Mouse (Mus musculus) forebrain, embryonic 10.5 days (tissue): ENCODE results near the gene Mogs. TPM values are rescaled to one million over a fixed set of nuclear protein-coding genes. Genes with fewer than 3 reads are reported as not detected.

Source experiments
- DNase-seq: peaks from one replicate; pipeline ENCODE4 v3.0.0-alpha.2; 2017; ENCODE audit warnings: low spot score; ENCODE audit errors: extremely low spot score
- H3K27ac ChIP-seq: fragments of 300-500 bp; sonication (generic); 2 replicates; pipeline ENCODE4 v1.5.1; 2016; ENCODE audit warnings: mild to moderate bottlenecking
- H3K27me3 ChIP-seq: fragments of 300-500 bp; sonication (generic); 2 replicates; pipeline ENCODE4 v1.6.1; 2016; ENCODE audit warnings: mild to moderate bottlenecking; ENCODE audit not compliant: poor library complexity, severe bottlenecking
- H3K36me3 ChIP-seq: fragments of 300-500 bp; sonication (generic); replicated peaks from 2 replicates; pipeline ENCODE4 v1.6.1; 2016; ENCODE audit warnings: mild to moderate bottlenecking, moderate library complexity
- H3K4me1 ChIP-seq: fragments of 300-500 bp; sonication (generic); 2 replicates; pipeline ENCODE4 v1.6.1; 2016
- H3K4me3 ChIP-seq: fragments of 300-500 bp; sonication (generic); 2 replicates; pipeline ENCODE4 v1.5.1; 2016; ENCODE audit warnings: mild to moderate bottlenecking, moderate library complexity
- H3K9me3 ChIP-seq: fragments of 300-500 bp; sonication (generic); 2 replicates; pipeline ENCODE4 v1.6.1; 2016; ENCODE audit warnings: mild to moderate bottlenecking, moderate library complexity
- WGBS: fragments of 180-500 bp; shearing (Covaris S2); methylation state at CpG from one replicate; pipeline ENCODE4 v1.1.7; 2016; 5-methylcytosine and 5-hydroxymethylcytosine counted together
- polyA plus RNA-seq: library from polyadenylated mRNA; unstranded; fragments of >200 nt; fragmentation: Nextera tagmentation; extraction: Ambion mirVana; gene quantifications from 2 replicates; pipeline ENCODE4 v1.2.1, GENCODE M21; 2016

Gene Mogs
- 32.6 and 38.3 TPM in 2 replicates for polyA plus RNA-seq

DNA sequence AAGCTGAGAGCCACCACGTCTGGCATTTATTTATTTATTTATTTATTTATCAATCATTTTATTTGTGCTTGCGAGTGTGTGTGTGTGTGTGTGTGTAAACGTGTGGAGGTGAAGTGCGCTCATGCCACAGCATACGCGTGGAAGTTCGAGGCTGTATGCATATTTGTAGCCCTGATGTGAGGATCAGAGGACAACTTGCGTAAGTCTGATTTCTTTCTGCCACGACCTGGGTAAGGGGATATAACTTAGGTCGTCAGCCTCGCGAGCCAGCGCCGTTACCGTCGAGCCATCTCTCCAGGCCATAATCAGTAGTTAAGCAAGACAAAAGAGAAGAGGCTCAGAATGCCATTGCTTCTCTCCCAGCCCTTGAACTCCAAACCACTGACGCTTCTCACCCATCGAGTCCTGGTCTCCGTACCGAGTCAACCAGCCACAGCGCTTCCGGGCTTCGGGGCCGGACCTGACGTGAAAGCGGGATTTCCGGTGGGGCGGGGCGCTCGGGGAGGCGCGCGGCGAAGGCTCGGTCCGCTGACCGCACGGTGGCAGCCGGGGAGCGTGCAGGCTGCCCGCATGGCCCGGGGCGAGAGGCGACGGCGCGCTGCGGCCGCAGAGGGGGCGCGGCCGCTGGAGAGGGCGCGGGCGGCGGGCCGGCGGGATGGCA is at the start of gene Mogs:
TSS of gene Mogs (plus strand) at position 486 of the 661 bp plus-strand sequence.
- Histone ChIP-seq H3K27ac (peak within 1 kb of the TSS; percentile 91), H3K4me3 (peak within 1 kb of the TSS; percentile 91), H3K4me1 (peaks cover 56% of the 10 kb centered on the region), H3K36me3 (peaks cover 49% of the 10 kb centered on the region), H3K9me3 (no peaks in the 10 kb centered on the region), H3K27me3 (no peaks in the 10 kb centered on the region)
- peak; percentile 93 for DNase-seq
- 2% methylated on average over 57 of the region's 58 CpGs for WGBS

DNA sequence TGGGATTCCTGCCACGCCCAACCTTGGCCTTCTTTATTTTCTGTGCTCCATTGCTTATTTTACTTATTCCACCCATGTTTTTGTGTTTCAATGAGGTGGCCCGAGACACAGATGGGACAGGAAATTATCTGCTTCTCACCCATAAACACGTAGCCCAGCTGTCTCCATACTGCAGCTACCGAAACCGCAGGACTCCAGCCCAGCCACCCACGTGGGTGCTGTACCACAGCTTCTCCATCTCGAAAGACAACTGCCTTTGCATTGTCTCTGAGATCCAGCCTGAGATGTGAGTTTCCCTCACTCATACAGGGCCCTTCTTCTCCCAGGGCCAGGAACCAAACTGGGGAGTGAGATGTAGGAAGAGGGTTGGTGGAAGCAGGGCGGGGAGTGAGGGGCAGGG is 49.3 kb upstream of the Mogs start:
- WGBS: 37% methylated on average over 8 of the region's 8 CpGs
- H3K27ac ChIP-seq: no peak overlapping the region
- H3K9me3 ChIP-seq: no peaks in the 10 kb centered on the region
- H3K36me3 ChIP-seq: no peaks in the 10 kb centered on the region
- no peak overlapping the region for H3K4me3 ChIP-seq
- H3K4me1 ChIP-seq: peaks cover 32% of the 10 kb centered on the region
- DNase-seq: no peak
- peaks cover 100% of the 10 kb centered on the region for H3K27me3 ChIP-seq

DNA sequence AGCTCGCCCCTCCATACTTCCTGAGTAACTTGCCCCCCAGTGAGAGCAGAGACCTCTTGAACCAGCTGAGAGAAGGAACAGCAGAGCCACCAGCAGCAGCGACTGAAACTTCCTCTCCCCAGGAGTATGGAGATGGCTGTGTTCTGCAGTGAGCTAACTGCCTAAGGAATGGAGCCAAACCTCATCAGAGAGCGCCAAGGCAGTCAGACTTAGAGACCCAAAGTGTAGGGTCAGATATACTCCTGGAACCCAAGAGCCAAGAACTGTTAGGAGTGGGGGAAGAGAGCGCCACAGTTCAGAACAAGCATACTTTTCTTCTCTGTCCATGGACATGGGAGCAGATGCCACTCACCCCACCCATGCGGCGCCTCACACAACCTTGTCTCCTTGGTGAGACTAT is 48.9 kb upstream of the Mogs start:
- Histone ChIP-seq H3K36me3 (no peaks in the 10 kb centered on the region), H3K4me3 (no peak overlapping the region), H3K4me1 (peaks cover 36% of the 10 kb centered on the region), H3K27me3 (peaks cover 100% of the 10 kb centered on the region), H3K9me3 (no peaks in the 10 kb centered on the region), H3K27ac (no peak overlapping the region)
- 25% methylated on average over 6 of the region's 6 CpGs for WGBS
- DNase-seq: no peak

DNA sequence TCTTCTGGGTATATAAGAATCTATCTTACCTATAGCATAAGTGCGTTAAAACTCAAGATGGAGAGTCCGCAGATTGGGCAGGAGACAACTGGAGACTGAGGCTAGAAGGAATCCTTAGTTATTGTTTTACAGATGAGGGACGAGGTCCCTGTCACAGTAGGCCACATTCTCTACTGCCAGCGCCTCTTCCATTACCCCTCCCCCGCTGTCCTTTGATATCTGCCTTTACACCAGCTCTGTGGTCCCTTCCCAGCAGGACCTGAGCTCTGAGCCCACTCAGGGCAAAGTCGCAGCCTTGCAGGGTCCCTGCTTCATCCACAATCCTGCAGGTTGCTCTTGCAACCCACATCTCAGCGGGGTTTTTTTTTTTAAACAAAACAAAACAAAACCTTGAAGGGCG is 47.1 kb upstream of the Mogs start:
- WGBS: 2% methylated on average over 8 of the region's 8 CpGs
- Histone ChIP-seq H3K27me3 (peaks cover 100% of the 10 kb centered on the region), H3K27ac (no peak overlapping the region), H3K4me1 (peaks cover 40% of the 10 kb centered on the region), H3K36me3 (no peaks in the 10 kb centered on the region), H3K9me3 (no peaks in the 10 kb centered on the region), H3K4me3 (peak overlapping the region; percentile 38; the same call in 1 of the 2 replicates)
- no peak for DNase-seq

DNA sequence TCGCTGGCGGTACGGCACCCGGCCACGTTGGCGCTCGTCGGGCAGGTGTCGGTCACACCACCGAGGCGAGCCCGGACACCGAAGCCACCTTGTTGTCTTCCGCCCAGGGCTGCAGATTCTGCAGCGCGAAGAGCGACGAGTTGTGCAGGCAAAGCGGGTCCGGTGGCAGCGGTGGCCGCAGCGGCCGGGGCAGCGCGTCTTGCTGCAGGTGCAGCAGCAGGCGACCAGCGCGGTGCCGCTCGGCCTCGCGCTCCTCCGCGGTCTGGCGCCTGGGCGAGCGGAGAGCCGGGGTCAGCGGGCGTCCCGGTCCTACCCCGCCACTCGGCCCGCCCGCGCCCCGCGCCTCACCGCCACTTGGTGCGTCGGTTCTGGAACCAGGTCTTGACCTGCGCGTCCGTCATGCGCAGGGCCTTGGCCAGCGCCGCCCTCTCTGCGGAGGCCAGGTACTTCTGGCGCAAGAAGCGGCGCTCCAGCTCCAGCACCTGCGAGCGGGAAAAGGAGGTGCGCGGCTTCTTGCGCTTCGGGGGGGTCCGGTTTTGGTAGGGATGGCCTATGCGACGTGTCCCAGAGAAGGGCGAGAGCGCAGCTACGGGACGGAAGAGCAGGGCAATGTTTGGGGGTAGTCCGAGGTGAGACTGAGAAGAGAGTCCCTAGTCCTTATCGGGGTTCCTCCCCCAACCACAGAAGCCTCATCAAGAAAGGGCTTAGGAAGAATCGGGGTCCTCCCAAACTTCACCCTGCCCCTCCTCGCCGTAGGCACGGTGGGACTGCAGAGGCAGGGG is 46.4 kb upstream of the Mogs start:
- Histone ChIP-seq H3K4me1 (peaks cover 40% of the 10 kb centered on the region), H3K27me3 (peaks cover 100% of the 10 kb centered on the region), H3K27ac (no peak overlapping the region), H3K4me3 (peak overlapping the region; percentile 38), H3K36me3 (no peaks in the 10 kb centered on the region), H3K9me3 (no peaks in the 10 kb centered on the region)
- WGBS: under 1% methylated on average over 81 of the region's 81 CpGs
- no peak for DNase-seq

DNA sequence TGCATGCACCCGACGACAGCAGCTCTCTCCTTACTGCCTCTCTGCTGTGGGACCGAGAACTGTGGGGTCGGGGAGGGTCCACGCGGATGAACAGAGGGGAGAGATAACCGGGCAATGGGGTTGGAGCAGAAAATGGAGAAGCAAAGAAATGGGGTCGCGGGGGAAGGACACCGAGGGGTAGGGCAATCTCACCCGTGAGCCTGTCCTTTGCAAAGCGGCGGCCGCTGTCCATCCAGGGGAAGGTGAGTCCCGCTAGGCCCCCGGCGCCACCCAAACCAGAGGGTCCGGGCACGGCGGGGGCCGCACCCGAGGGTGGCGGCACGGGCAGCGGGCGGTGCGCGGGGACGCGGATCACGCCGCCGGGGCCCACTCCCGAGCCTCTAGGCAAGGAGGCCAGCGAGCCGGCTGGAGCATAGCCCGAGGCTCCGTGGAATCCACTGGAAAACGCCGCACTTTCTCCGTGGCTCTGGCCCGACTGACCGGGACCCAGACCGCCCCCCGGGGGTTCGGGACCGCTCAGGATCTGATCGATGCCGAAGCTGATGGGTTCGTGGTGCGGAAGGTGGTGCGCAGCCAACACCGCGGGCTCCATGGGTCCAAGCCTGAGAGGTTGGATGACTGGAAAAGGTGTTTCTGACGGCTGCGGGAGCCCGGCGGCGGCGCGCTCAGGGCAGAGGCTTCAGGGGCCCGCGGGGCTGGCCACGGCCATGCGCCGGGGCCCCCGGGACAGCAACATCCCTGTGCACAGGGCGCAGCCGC is 45.6 kb upstream of the Mogs start:
- peak overlapping the region; percentile 43 for H3K4me3 ChIP-seq
- under 1% methylated on average over 69 of the region's 69 CpGs for WGBS
- no peaks in the 10 kb centered on the region for H3K36me3 ChIP-seq
- no peak overlapping the region for H3K27ac ChIP-seq
- no peaks in the 10 kb centered on the region for H3K9me3 ChIP-seq
- H3K4me1 ChIP-seq: peaks cover 36% of the 10 kb centered on the region
- H3K27me3 ChIP-seq: peaks cover 100% of the 10 kb centered on the region
- peak; percentile 50 for DNase-seq

DNA sequence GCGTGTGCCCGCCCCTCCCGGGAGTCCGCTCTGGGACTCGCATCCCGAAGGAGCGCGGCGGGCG is 45.2 kb upstream of the Mogs start, which contains the start of gene Tlx2:
TSS of gene Tlx2 (minus strand) at position 47 of the 64 bp plus-strand sequence.
- H3K9me3 ChIP-seq: no peaks in the 10 kb centered on the region
- no peaks in the 10 kb centered on the region for H3K36me3 ChIP-seq
- no peak within 1 kb of the TSS for H3K27ac ChIP-seq
- H3K4me1 ChIP-seq: peaks cover 35% of the 10 kb centered on the region
- peak within 1 kb of the TSS; percentile 43 for H3K4me3 ChIP-seq
- WGBS: 0% methylated on average over 10 of the region's 10 CpGs
- no peak for DNase-seq
- H3K27me3 ChIP-seq: peaks cover 100% of the 10 kb centered on the region

DNA sequence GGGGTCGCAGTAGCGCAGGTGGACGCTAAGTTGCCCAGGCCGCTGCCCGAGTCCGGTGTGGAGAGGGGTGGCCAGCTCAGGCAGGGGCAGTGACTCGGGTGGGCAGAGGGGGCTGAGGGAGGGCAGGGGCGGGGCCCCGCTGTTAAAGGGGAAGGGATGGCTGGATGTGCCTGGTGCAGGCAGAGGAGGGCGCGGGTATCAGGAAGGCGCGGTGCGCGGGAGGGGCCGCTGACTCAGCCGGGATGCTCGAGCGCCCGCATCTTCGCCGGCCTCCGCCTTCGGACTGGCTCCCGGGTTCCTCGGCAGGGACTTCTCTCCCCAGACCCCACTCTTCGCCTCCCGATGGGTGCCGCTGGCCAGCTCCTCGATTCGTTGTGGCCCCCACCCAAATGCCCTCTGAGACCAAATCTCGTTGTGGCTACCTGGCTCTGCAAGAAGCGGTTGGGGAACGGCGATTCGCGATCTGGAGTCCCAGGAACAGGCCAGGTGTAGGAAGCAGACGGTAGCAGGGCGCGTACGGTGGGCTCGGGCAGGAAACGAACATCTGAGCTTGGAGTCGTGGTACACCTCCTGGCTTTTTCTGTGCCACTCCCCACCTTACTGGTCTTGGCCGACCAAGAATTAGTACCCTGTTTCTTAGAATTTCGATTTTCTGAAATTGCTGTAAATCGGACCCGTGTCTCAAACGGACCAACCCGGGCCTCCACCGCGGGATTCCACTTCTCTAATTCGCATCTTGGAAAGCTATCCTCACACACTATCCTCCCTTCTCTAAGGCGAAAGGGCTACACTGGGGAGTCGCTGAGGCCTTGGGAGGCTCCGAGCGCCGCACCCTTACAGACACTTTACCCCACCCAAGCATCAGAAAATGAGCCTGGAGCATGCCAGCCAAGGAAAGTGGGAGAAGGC is 44.7 kb upstream of the Mogs start:
- Histone ChIP-seq H3K36me3 (no peaks in the 10 kb centered on the region), H3K4me1 (peaks cover 35% of the 10 kb centered on the region), H3K9me3 (no peaks in the 10 kb centered on the region), H3K27ac (no peak overlapping the region), H3K4me3 (peak overlapping the region; percentile 43), H3K27me3 (peaks cover 100% of the 10 kb centered on the region)
- DNase-seq: peak; percentile 65
- under 1% methylated on average over 58 of the region's 58 CpGs for WGBS

DNA sequence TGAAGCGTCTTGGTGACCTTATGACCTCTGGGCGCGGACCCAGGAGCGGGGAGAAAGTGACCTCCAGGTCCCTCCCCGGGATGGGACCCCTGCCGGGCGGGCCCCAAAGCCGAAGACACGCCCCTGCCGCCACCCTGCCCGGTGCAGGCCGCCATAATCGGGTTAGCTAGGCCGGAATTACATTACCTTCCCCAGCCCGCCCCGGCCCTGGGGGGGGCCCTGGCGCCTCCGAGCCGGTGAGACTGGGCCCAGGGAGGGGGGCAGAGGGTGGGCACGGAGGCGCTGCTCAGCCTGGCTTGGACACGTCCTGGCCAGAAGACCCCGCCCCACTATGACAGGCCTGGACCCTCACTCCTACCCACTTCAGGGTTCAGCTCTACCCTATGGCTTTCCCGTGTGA is 44.1 kb upstream of the Mogs start:
- under 1% methylated on average over 24 of the region's 24 CpGs for whole genome bisulfite sequencing
- H3K27ac ChIP-seq: no peak overlapping the region
- DNase-seq: no peak
- peak overlapping the region; percentile 36 for H3K4me3 ChIP-seq
- H3K27me3 ChIP-seq: peaks cover 100% of the 10 kb centered on the region
- no peaks in the 10 kb centered on the region for H3K36me3 ChIP-seq
- peaks cover 35% of the 10 kb centered on the region for H3K4me1 ChIP-seq
- no peaks in the 10 kb centered on the region for H3K9me3 ChIP-seq

DNA sequence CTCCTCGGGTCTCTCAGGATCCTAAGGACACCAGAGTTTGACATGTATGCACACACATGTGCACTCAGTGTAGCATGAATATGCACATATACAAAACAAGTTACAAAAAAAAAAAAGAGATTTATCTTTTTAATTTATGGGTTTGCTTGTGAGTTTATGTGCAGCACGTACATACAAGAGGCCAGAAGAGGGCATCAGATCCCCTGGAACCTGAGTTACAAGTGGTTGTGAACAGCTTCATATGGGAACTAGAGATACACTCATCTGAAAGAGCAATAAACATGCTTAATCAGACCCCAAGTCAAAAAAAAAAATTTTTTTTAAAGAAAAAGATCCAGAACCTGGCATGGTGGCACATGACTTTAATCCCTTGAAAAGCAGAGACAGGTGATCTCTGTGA is 40.3 kb upstream of the Mogs start:
- Histone ChIP-seq H3K36me3 (peaks cover 3% of the 10 kb centered on the region), H3K9me3 (no peaks in the 10 kb centered on the region), H3K4me3 (no peak overlapping the region), H3K4me1 (peaks cover 44% of the 10 kb centered on the region), H3K27ac (no peak overlapping the region), H3K27me3 (peaks cover 77% of the 10 kb centered on the region)
- no peak for DNase-seq
- 20% methylated on average over 2 of the region's 2 CpGs for WGBS

DNA sequence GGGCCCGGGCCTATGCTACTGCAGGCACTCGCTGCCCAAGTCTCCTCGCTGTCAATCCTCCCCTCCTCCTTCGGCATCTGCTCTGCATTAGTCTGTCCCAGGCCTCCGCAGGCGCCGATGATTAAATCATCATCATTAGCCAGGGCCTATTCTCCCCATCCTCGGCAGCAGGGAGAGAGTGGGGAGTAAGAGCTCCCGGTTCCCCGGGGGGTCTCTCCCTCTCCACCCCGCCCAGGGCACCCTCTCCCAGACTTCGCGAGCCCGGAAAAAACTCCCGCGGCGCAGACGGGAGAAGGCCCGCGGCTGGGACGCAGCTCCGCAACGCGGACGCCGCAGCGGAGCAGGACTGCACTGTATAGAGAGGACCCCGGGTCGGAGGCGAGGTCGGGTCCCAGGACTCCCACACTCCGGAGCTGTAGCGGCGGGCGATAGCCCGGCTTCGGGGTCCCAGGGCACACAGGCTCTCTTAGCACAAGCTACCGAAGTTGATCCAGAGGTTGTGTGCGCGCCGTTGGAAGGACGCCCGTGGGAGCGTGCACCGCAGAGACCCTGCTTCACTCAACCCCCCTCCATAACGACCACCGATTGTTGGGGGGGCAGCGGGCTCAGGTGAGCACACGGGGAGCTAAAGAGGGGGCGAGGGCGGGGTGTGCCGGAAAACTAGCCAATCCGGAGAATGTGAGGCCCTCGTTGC is 37.5 kb upstream of the Mogs start, which contains the start of gene Pcgf1:
TSS of gene Pcgf1 (plus strand) at position 240 of the 694 bp plus-strand sequence.
- WGBS: under 1% methylated on average over 54 of the region's 54 CpGs
- Histone ChIP-seq H3K4me3 (peak within 1 kb of the TSS; percentile 86), H3K4me1 (peaks cover 26% of the 10 kb centered on the region), H3K9me3 (no peaks in the 10 kb centered on the region), H3K27ac (peak within 1 kb of the TSS; percentile 96), H3K36me3 (peaks cover 29% of the 10 kb centered on the region), H3K27me3 (peaks cover 69% of the 10 kb centered on the region)
- peak; percentile 60 for DNase-seq
